Mouse (Mus musculus): Measurements from ENCODE around the gene Rtl5.

Rtl5 gene

DNA sequence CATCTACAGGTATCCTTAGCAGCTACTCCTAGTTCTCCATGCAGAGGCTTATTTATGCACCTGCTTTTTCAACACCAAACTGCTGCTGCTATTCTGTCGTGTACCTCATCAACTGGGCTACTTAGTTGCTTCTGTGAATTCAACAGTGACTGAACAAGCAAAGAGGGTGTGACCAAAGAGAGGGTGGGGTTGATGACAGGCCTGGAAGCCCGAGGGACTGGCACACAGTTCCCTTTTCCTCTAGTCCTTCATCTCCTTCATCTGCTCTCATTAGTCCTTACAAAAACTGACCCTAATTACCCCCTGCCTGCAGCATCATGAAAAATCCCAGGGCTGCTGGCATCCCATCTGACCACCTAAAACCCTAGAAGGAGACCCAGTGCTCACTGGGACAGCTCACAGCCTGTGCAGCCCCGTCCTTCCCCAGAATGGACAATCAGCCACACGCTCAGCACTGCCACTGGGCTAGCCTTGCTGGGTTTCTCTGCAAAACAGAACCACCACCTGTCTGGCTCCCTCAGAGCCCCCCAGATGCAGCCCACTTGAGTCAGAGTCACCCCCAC is 5.8 kb downstream of the Rtl5 start:
- DNase-seq, result no peak

DNA sequence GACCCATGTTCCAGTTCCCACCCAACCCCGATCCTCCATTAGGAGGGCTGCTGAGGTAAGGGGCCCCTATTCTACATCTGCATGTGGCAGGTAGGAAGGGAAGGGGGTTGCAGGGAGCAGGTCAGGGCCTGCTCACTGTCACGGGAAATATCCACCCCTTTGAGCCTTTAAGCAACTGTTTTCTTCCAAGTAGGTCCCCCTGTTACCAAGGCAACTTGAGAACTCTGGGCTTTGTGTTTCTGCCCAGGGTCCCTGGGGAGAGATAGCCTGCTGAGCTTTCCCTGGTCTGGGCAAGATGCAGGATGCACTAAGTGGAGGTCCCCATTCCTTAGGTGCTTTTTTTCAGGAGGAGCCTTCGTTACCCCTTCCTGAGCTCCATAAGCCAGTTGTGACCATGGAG is 7.0 kb downstream of the Rtl5 start:
- no peak for DNase-seq

DNA sequence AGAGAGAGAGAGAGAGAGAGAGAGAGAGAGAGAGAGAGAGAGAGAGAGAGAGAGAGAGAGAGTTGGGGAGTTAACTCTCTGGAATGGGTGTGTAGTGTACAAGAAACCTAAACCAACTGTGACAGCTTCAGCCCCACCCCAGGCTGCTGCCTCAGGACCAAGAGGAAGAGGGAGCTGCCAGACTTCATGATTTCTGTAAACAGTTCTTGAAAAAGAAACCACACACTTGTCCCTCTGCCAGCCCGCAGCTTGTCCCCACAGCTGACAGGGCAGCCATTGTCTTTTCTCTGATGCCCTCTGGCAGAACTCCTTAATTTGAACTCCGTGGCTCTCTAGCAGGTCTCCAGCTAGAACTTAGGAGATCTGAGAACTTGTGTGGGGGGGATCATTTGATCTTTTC is 10.2 kb downstream of the Rtl5 start:
- DNase-seq, result peak; percentile 47

DNA sequence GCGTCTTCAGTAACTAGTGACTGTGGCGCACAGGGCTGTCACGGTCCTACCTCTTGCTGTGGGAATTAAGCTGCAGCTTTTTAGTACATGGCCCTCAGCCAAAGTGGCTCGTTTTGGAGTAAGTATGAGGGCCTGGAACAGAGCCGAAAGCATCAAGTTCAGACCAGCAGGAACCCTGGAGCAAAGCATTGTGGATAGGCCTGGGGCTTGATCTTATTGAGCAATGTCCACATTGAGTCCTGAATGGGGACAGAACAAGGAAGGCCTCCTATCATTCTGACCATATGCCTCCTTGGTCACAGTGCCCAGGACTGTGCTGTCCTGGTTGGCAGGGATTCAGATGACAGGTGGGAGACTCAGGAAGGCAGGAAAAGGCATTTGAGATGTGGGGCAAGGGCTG is 10.9 kb downstream of the Rtl5 start:
- no peak for DNase-seq

DNA sequence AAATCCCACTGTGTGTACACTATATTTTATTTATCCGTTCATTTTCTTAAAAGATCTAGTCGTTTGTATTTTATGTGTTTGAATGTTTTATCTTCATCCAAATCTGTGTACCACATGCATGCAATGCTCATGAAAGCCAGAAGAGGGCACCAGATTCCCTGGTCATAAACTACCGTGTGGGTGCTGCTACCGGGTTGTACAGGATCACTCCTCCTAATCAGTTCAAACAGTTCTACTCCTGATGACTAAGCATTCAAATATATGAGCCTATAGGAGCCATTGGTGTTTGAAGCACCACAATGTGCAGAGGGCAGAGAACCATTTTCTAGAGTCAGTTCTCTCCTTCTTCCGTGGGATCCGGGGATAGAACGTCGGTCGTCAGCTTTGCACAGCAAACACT is 11.7 kb downstream of the Rtl5 start:
- DNase-seq, result peak; percentile 30

DNA sequence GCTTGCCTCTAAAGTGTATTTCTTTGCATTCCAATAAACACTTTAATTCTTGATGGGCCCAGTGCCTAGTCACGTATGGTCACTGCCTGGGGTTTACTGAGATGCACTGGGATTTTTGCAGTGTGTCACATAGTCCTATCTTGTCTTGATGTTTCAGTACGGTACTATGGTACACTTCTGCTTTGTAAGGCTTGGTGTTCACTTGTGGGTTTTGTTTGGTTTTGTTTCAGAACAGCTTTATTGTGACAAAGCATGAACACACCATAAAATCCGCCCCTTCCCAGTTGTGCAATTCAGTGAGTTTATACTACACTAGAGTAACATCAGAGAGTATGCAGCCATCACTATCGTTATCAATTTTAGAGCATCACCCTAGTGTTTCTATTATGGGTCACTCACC is 17.1 kb downstream of the Rtl5 start:
- DNase-seq, result no peak

DNA sequence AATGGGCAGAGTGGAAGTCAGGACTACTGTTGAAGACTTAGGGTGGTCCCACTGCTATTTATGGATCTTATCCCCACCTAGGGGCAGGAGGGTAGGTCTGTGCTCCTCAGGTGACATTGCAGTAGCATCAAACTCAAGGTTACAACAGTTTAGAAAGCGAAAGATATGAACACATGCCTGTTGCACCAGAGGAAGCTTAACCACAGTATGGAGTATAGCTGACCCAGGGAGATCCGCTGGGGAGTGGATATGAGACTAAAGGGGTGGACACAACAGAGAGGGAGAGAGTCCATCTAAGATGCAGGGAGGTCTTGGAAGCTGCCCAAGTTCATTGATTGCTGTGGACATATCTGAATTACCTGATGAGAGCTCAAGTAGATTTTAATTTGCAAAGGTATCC is 17.7 kb downstream of the Rtl5 start:
- no peak for DNase-seq

DNA sequence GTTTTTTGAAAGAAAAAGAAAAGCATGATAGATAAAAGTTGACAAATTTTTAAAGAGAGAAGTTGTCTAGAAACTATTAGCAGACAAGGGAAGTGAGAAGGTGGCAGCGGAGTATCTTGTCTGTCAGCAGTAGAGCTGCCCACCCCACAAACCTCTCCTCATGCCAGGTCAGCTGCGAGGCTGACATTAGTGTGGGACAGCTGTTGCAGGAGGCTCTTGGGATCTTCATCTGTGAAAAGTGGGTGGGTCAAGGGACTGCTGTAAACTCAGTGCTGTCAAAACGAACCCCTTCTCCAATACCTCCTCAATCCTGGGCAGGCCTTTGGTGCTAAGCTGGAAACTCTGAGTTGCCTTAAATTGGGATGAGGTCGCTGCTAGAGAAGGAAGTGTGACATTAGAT is 19.9 kb downstream of the Rtl5 start:
- no peak for DNase-seq

DNA sequence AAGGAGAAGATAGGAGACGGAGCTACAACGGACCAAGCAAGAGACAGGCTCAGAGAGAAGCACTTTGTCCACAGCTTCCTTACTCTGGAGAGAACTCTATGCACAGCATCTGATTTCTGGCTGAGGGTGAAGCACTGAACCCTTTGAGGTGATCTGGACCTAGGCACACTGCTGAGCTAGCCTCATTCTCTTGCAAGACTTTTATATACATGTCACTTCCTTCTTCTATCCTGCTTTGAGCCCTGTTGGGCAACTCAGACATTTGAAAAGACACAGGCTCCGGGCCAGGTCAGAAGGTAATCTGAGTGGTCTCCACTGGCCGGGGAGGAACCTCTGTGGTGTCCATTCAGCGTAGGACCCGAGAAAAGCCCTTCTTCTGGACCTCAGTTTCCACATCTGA is 20.6 kb downstream of the Rtl5 start:
- no peak for DNase-seq

DNA sequence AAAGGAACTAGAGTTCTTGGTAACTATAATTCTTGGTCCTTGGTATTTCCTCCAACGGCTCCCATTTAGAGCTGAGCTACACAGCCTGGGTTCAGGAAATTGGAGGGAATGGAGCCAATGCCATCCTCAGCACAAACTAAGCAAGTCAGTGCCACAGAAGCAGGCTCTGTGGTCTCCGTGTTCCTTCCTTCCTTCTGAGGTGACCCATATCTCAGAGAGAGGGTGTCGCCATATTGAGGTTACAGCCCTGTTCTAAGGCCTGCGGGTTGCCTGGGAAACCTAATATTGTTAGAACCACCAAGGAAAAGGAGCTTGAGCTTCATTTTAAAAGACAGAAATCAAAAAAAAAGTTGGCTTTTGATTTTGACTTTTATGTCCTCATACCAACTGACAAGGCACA is 28.7 kb downstream of the Rtl5 start:
- DNase-seq, result no peak

DNA sequence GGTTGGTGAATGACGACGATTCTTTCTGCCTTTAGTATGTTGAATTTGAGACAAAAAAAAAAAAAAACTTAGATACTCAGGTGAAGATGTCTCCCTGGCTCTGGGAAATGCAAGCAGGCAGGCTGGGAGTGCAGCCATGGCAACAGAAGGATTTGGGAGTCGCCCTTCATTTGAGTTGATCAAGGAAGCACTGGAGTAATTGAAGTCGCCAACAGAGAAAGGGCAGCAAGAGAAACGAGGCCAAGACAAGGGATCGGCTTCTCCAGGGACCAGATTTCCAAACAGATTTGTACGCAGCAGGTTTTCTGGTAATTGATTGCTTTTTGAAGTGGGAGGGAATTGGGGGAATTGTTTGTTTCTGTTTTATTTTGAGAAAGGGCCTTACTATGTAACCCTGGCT is 29.5 kb downstream of the Rtl5 start:
- DNase-seq, result no peak

DNA sequence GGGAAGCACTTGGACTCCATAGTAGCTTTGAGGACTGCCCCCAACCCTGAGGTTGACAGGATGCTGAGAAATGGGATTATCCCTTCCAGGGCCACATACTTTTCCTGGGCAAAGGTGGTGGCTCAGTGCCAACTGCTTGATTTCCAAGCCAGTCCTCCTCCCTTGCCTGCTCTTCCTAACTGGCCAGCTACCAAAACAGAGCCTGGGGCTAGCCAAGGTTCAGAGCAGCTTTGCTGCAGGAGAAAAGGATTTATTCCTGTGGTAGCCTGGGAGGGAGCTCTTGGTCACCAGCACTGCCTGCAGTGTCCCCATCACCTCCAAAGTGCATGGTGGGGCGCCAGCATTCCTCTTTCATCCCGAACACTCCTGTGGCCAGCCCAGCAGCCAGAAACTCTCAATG is 33.6 kb downstream of the Rtl5 start:
- DNase-seq, result peak; percentile 76

DNA sequence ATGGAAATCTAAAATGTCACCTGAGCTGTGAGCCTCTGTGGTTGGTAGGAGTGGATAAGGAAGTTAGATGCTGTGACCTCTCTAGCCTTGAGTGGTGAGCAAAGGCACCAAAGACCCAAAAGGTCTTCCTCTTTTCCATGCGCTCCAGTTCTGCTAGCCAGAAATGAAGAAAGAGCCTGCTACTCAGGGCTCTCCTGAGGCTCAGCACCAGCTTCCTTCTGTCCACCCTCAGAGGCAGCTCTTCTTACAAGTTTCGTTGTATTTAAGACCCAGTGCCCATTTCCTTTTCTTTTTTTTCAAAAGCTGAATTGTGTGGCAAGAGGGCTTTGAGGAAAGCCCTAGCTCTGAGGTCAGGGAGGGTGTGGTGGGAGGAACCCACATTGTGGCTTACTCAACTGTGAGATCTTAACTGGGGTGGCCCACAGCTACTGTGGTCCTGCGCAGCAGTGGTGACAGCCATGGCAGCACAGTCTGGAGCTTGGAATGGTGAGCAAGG is 34.2 kb downstream of the Rtl5 start:
- DNase-seq, result no peak

DNA sequence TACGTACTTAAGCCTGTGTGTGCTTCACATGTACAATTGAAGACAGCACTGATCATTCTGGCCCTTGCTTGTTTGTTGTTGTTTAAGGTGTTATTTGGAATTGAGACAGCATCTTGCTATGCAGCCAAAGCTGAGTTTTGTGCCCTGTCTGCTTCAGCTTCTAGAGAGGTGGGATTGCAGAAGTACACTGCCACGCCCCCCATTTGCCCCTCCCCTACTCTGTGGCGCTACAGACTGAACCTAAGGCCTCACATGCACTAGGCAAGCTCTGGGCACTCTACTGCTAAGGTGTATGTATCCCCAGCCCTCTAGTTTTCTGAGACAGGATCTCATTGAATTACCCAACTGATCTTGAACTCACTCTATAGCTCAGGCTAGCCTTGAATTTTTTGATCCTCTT is 35.4 kb downstream of the Rtl5 start:
- no peak for DNase-seq

DNA sequence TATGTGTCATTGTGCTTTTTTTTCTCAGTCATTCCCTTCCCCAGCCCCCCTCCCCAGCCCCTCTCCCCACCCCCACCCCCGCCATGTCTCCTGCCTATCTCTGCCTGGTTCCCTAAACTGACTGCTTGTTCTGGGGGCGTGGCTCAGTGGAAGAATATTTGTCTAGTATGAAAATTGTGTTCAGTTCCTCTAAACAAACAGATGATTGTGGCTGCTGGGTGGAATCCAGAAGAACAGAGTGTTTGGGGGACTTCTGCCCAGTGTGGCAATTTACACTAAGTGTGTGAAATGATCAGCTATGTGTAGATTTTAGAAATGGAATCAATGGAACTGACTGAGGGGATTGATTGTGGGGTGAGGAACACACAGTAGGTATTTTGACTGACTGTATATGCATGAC is 37.5 kb downstream of the Rtl5 start:
- no peak for DNase-seq

DNA sequence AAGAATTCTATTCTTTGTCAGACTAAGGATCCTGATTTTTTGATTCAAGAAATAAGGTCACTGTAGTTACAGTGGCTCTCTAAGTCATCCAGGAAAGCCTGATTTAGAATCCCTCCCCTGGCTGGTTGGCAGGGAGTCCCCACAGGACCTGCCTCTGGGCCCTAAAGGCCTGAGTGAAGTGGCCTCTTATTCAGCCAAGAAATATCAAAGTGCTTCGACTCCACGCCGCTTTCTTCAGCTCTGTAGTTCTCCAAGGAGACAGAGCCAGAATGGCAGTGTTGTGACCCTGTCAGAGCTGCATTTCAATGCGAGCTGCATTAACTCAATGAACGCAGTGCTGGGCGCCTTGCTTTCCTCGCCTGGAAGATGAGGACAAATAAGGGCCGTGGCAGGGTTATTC is 38.7 kb downstream of the Rtl5 start:
- DNase-seq, result no peak

DNA sequence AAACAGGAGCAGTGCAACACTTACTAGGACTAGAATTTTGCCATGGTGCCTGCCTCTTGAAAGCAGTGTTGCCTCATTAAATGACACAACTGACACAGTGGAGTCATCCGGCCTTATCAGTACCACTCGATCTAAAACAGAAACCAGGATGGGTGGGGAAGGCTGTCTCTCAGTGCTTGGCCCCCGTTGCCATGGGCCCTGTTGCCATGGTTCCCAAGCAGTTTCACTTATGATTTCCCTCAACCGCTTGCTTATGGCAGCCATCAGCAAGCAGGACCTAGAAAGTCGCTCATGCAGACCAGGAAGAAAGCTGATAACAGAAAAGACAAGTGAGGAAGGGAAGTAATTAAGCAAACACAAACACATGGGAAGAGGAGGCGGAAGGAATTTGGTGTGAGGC is 39.3 kb downstream of the Rtl5 start:
- peak; percentile 51 for DNase-seq

DNA sequence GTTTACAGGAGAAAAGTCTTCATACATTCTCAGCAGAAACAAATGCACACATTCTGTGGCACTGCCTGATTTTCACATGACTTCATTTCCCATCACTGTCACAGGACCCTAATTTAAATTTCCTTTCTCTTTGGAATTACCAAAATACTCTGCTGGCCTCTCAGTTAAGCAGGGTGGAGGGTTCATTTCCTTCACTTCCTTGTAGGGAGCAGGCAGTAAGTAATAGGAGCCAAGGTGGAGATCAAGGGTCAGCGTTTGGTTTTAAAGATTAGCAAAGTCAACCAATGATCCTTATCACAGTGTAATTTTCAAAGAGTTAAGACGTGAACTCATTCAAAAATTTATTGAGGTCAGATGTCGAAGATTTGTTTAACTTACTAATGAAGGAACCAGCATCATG is 46.1 kb downstream of the Rtl5 start:
- DNase-seq, result no peak

DNA sequence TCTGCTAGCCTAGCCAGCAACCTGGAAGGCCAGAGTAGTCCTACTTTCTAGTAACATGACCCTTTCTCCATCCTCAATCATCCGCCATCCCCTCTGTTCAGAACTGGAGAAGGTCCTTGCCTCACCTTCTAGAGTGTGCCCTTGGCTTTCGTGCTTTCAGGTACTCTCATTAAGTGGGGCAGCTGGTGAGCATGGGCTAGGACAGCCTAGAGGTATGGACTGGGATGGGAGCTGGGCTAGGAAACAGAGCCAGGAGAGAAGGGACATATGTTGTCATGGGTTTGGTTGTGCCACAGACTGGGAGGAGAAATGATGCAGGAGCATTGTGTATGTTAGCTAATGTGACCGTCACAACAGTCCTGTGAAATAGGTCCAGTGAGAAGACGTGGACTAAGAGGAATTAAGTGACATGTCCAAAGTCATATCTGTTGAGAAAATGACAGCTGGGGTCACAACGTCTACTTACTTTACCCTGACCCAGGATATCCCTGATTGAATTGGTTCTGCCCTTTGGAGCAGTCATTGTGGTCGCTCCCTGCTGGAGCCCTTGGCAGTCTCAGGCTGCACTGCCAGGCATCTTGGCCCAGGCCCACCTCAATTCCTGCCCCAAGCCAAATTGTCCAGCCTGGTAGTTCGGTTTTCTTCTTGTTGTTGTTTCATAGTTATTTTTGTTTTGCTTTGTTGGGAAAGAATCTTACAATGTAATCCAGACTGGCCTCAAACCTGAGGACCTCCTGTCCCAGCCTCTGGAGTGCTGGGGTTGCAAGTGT is 51.4 kb downstream of the Rtl5 start:
- no peak for DNase-seq

DNA sequence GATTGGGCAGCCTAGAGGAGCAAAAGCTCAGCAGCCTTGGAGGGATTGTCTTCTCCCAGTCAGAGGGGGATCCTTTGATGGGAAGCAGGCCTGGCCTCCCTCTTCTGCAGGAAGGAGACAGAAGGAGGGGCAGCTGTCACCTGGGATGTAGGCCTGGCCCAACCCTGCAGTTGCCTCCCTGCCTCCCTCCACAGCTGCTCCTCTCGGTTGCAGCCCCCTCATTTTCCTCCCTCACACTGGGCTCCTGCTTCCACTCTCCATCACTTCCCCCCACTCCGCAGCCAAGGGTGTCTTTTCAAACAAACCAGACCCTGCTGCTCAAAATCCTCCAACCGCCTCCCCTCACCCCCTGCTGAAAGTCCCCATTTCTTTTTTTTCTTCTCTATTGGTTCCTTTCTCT is 52.2 kb downstream of the Rtl5 start:
- DNase-seq, result no peak

DNA sequence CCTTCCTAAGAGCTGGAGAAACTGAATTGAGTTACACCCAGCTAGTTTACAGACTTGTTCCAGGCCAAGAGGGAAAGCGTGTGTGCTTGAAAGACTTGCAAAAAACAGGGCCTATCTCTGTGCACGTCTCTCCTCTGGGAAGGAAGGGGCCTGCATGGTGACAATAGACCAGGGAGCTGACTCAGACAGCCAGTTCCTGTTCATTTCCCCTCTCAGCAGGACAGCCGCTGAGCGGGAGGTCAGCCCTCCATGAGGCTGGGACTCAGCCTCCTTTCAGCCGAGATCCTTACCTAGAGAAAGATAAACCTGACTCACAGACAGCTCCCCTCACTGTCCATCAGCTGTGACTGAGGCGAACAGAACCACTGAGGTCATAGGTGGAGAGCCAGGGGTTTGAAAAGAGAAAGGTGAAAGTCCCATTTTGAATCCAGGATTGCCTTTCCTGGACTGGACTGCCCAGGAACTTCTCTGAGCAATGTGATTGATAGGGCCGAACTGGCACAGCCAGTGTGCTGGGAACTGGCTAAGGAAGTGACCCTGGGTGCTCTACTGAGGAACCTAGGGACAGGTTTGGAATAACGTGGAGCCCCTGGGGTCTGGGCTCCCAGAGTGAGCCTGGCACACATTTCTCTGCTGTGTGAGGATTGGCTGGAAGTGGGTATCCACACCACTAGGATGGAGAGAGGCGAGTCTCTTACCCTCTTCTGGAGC is 53.7 kb downstream of the Rtl5 start:
- peak; percentile 28 for DNase-seq

Measured in kidney, postnatal 14 days (tissue).